Mouse (Mus musculus) kidney, postnatal 0 days (tissue): ENCODE data around the gene Dclk3. TPM values are rescaled to one million over a fixed set of nuclear protein-coding genes. Genes with fewer than 3 reads are reported as not detected.
A peak's percentile ranks its signal among the peaks of the same experiment; 100 is the strongest.

Source experiments
- ATAC-seq: fragments of 200-750 bp; cut with Nextera tagmentation; replicated peaks from 2 replicates; pipeline ENCODE4 v1.8.0; 2017; ENCODE audit warnings: low read depth, moderate number of reproducible peaks, moderate TSS enrichment, moderate library complexity; ENCODE audit not compliant: low FRiP score
- DNase-seq: peaks from one replicate; pipeline ENCODE4 v3.0.0-alpha.2; 2016; ENCODE audit warnings: low spot score
- H3K27ac ChIP-seq: fragments of 300-500 bp; sonication (generic); 2 replicates; pipeline ENCODE4 v1.5.1; 2014; ENCODE audit warnings: mild to moderate bottlenecking
- H3K27me3 ChIP-seq: fragments of 300-500 bp; sonication (generic); 2 replicates; pipeline ENCODE4 v1.6.1; 2014; ENCODE audit warnings: low read length, mixed read lengths; ENCODE audit not compliant: insufficient read depth
- H3K36me3 ChIP-seq: fragments of 300-500 bp; sonication (generic); 2 replicates; pipeline ENCODE4 v1.6.1; 2014; ENCODE audit warnings: low read length, mixed read lengths; ENCODE audit not compliant: insufficient read depth
- H3K4me1 ChIP-seq: fragments of 300-500 bp; sonication (generic); replicated peaks from 2 replicates; pipeline ENCODE4 v1.6.1; 2014; ENCODE audit warnings: antibody characterized with exemption, low read length, mixed read lengths; ENCODE audit not compliant: insufficient read depth
- H3K4me2 ChIP-seq: fragments of 300-500 bp; sonication (generic); 2 replicates; pipeline ENCODE4 v1.6.1; 2014; ENCODE audit warnings: mild to moderate bottlenecking, low read length, moderate library complexity, mixed read lengths
- H3K4me3 ChIP-seq: fragments of 300-500 bp; sonication (generic); replicated peaks from 2 replicates; pipeline ENCODE4 v1.5.1; 2014; ENCODE audit warnings: low read depth, low read length
- H3K9ac ChIP-seq: fragments of 300-500 bp; sonication (generic); 2 replicates; pipeline ENCODE4 v1.6.1; 2014; ENCODE audit warnings: low read depth, low read length
- H3K9me3 ChIP-seq: fragments of 300-500 bp; sonication (generic); replicated peaks from 2 replicates; pipeline ENCODE4 v1.6.1; 2016; ENCODE audit warnings: low read length, inconsistent platforms, mixed read lengths
- CTCF ChIP-seq: IDR thresholded peaks from 2 replicates; pipeline ENCODE4 v1.5.1; 2016; ENCODE audit warnings: antibody characterized with exemption, low read depth, mild to moderate bottlenecking, moderate library complexity
- WGBS: fragments of 180-500 bp; shearing (Covaris S2); extraction: QIAGEN DNeasy Blood & Tissue Kit; methylation state at CpG from one replicate; pipeline ENCODE4 v1.1.7; 2014; 5-methylcytosine and 5-hydroxymethylcytosine counted together
- polyA plus RNA-seq: library from polyadenylated mRNA; unstranded; fragments of >200 nt; fragmentation: Nextera tagmentation; extraction: Ambion mirVana; gene quantifications from 2 replicates; pipeline ENCODE4 v1.2.1, GENCODE M21; 2015

Dclk3 gene
- polyA plus RNA-seq, 1 experiment from 2014 or later: 8.6 TPM

DNA sequence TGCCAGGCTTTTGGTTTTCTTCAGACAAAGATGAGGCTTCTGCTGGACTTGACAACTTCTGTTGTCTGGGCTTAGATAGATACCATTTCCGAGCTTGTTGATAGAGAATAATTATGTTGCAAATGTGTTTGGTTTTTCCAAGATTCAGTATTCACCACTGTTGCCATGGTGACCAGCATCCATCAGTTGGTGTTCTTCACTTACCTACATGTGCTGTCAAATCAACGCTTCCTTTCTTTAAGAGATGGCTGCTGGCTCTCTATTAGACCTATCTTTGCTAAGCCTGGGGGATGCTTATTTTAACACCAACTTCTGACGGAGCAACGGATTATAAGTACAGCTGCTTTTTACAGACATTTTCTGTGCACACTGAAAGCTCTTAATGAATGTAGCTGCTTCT is 37.1 kb downstream of the Dclk3 start:
- no peaks in the 10 kb centered on the region; the same call in 1 of the 2 replicates for H3K4me1 ChIP-seq
- H3K9ac ChIP-seq: no peak overlapping the region
- H3K36me3 ChIP-seq: no peaks in the 10 kb centered on the region
- H3K27ac ChIP-seq: no peak overlapping the region
- no peak for ATAC-seq
- TF ChIP-seq CTCF: no peak
- no peak for DNase-seq
- no peaks in the 10 kb centered on the region for H3K27me3 ChIP-seq
- no peaks in the 10 kb centered on the region for H3K9me3 ChIP-seq
- 75% methylated on average over 4 of the region's 4 CpGs for WGBS
- H3K4me2 ChIP-seq: no peak overlapping the region
- no peak overlapping the region for H3K4me3 ChIP-seq

DNA sequence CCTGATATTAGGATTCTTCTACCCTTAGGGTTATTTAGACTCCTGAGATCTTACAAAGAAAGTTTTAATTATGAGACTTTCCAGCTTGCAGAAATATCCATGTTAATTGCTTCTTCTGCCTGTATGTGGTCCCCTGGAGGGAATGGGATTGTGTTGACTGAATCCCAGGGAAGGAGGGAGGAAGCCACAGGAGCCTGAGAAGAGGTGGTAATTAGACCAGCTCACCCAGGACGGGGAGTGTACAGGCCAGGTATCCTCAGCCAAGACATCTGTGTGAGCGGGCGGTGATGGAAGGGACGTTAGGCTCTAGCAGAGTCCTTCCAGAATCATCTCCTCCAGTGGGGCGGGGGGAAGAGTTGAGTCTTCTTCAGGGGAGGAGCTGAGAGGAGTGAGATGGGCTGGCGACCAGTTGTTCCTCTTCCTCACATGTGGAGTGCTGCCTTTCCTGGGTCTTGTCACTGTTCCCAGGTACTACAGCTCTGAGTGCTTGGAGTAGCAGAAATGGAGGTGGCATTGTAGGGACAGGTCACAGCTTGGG is 37.7 kb downstream of the Dclk3 start:
- H3K9me3 ChIP-seq: no peaks in the 10 kb centered on the region
- TF ChIP-seq CTCF: no peak
- H3K4me1 ChIP-seq: no peaks in the 10 kb centered on the region; the same call in 1 of the 2 replicates
- ATAC-seq (no peak), DNase-seq (no peak)
- H3K27ac ChIP-seq: no peak overlapping the region
- no peak overlapping the region for H3K4me2 ChIP-seq
- no peak overlapping the region for H3K9ac ChIP-seq
- H3K36me3 ChIP-seq: no peaks in the 10 kb centered on the region
- H3K27me3 ChIP-seq: no peaks in the 10 kb centered on the region
- WGBS: 82% methylated on average over 6 of the region's 6 CpGs
- H3K4me3 ChIP-seq: no peak overlapping the region

DNA sequence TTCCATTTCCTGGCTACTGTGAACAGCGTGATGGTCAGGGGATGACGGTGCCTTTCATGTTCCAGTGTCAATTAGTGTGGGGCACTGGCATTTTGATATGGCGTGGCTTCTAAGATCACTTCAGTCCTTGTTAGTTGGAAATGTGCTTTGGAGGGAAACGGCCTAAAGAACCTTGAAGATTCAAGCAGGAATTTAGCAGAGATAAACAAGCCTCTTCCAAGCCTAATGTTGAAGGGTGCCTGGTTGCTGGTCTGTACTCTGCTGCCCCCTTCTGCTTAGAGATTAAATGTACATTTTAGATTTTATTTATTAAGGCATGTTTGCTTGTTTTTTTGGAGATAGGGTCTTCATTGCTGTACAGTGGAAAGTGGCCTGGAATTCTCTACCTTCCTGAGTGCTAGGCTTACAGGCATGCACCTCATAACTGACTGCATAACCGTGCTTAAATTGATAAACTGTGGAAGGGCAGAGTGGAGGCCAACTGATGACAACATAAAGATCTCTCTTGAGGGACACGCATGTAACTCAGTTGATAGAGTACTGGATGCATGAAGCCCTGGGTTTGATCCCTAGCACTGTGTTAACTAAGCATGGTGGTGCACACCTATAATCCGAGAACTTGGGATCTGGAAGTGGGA is 40.1 kb downstream of the Dclk3 start:
- Histone ChIP-seq H3K4me1 (no peaks in the 10 kb centered on the region; the same call in 1 of the 2 replicates), H3K9me3 (no peaks in the 10 kb centered on the region), H3K27me3 (no peaks in the 10 kb centered on the region), H3K4me2 (no peak overlapping the region), H3K27ac (no peak overlapping the region), H3K36me3 (no peaks in the 10 kb centered on the region), H3K9ac (no peak overlapping the region), H3K4me3 (no peak overlapping the region)
- 68% methylated on average over 7 of the region's 7 CpGs for WGBS
- DNase-seq (peak; percentile 85), ATAC-seq (no peak)
- peak; percentile 89 for TF ChIP-seq CTCF

DNA sequence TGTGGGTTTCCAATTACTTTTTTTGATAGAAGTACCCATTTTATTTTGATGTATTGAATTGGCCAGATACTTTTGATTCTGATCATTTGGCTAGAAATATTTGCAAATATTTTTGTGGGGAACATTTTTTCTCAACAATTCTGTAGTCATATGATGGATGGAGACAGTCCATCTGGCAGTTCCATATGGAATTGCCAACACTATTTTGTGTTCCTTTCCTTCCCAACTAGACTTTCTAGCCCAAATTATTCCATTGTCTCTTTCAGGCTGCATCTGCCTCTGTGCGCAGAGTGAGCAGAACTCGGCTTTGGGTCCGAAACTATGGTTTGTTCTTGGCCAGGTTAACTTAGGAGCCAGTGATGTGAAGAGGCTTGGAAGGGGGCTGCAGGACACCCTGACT is 42.1 kb downstream of the Dclk3 start:
- 85% methylated on average over 3 of the region's 3 CpGs for WGBS
- Histone ChIP-seq H3K4me2 (no peak overlapping the region), H3K27ac (no peak overlapping the region), H3K4me3 (no peak overlapping the region), H3K27me3 (no peaks in the 10 kb centered on the region), H3K4me1 (no peaks in the 10 kb centered on the region), H3K9ac (no peak overlapping the region), H3K9me3 (no peaks in the 10 kb centered on the region), H3K36me3 (no peaks in the 10 kb centered on the region)
- TF ChIP-seq CTCF: no peak
- ATAC-seq (no peak), DNase-seq (no peak)

DNA sequence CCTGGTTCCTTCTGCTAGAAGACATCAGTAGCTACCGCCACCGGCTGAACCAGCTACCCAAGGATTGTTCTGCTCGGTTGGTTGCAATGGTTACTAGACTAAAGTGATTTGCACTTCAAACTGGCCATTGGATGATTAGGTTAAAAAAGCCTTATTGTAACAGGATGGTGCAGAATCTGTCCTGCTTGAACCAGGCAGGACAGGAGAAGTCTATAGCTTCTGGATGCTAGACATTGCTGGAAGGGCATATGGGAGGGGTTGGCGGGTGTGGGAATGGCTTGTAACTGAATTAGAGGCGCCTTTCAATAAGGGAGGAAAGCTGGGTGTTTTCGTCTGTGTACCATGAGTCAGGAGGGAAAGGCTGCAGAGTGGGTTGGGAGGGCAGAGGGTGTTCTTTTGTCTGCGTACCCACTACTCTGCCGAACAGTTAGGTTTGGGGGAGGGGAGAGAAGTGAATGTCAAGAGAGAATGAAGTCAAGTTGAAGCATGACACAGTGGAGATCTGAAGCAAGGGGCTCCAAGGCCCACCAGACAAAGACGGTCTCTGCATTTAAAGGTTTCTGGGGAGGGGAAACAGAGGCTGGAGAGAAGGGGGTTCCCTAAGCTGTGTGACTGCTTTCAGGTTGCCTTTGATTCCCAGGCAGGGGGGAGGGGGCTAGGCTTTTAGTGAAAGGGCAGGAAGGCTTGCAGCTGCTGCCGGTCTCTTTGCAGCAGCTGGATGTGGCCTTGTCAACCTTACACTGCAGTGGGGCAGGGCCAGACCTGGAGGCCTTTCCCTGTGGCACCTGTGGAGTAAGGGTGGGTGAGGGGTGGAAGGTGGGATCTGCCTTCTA is 48.0 kb downstream of the Dclk3 start:
- no peak; the same call in 1 of the 2 replicates for ATAC-seq
- 50% methylated on average over 10 of the region's 10 CpGs for WGBS

DNA sequence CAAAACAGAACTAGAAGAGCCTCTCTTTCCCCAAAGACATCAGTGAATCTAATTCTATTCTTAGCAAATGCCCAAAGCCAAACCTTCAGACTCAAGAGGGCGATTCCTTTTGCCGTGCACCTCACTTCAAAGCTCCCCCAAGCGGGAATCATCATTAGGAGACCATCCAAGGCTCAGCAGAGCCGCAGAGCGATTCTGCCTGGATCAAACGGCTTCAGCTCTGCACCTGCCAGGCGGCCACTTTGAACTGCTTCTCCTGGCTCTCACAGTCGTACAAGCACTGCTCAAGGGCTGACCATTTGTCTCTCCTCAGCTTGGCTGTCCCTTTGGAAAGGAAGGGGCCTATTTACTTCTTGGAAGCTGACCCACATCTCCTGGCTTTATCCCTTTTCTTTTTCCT is 51.7 kb downstream of the Dclk3 start:
- no peak overlapping the region for H3K27ac ChIP-seq
- no peak overlapping the region for H3K9ac ChIP-seq
- H3K4me2 ChIP-seq: no peak overlapping the region
- 10% methylated on average over 8 of the region's 8 CpGs for WGBS
- TF ChIP-seq CTCF: no peak
- H3K36me3 ChIP-seq: no peaks in the 10 kb centered on the region
- H3K27me3 ChIP-seq: no peaks in the 10 kb centered on the region
- no peak for DNase-seq
- no peak for ATAC-seq
- H3K9me3 ChIP-seq: no peaks in the 10 kb centered on the region
- no peaks in the 10 kb centered on the region for H3K4me1 ChIP-seq
- no peak overlapping the region for H3K4me3 ChIP-seq

More for the DNA sequence above, 48.0 kb downstream of the Dclk3 start:
- Histone ChIP-seq H3K27me3 (no peaks in the 10 kb centered on the region), H3K4me2 (no peak overlapping the region), H3K9ac (no peak overlapping the region), H3K27ac (no peak overlapping the region), H3K4me1 (no peaks in the 10 kb centered on the region), H3K9me3 (no peaks in the 10 kb centered on the region), H3K36me3 (no peaks in the 10 kb centered on the region), H3K4me3 (no peak overlapping the region)
- no peak for TF ChIP-seq CTCF
- DNase-seq: no peak
